Comparison of ENCODE assay signal across 1 mouse cellular context in the genomic region with DNA sequence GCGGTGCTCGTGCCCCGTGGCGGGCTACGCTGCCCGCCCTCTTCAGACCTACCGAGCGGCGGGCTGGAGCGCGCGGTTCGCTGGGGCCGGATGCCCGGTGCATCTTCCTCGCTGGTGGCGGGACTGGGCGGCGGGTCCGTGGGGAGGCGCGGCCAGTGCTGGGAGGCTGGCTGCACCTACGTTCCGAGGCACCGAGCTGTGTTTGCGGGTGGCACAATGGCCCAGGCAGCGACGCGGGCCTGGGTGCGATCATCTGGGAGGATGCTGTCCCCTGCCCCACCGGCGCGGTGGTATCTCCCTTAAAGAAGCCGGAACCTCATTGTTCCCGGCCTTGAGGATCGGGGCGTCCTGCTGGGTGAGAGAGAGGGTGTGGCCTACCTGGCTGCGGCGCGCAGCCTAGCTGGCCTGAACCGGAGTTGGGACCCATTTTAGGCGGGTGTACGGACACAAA.
TF ChIP-seq lines count a peak whose summit lies in the region.

A gene (minus strand): TSS at position 321 of the 451 bp plus-strand sequence.

TF ChIP-seq in C2C12, 6 proteins besides CTCF, POLR2A, EP300 and RAD21 (continued from another document):
- no peak for TF ChIP-seq MYOD1 (IDR thresholded peaks at IDR 0.05; ENCODE audit: control insufficient read depth, insufficient read length, low read depth)
